Mouse (Mus musculus): ENCODE results near the gene St3gal5.

GRCm38 (mm10) chr6:72185893-72186490 lies 88.6 kb downstream of the St3gal5 start:
- TF ChIP-seq MAFK (IDR thresholded peaks at IDR 0.05; ENCODE audit: insufficient replicate concordance, low read length) = no peak
- no peak for TF ChIP-seq MAZ (IDR thresholded peaks at IDR 0.05; ENCODE audit: low read depth, low read length)
- peak; percentile 93 to 96 for TF ChIP-seq CTCF (conservative IDR thresholded peaks at IDR 0.05 in 1 of 2, IDR thresholded peaks at IDR 0.05 in 1 of 2; ENCODE audit: low read depth in 2 of 2, low read length in 2 of 2)
- TF ChIP-seq POLR2A (IDR thresholded peaks at IDR 0.05; ENCODE audit: low read depth, low read length) = no peak
- TF ChIP-seq TBP (conservative IDR thresholded peaks at IDR 0.05; ENCODE audit: low read depth, low read length) = no peak
- peak; percentile 85 for TF ChIP-seq ZC3H11A (IDR thresholded peaks at IDR 0.05; ENCODE audit: low read depth, low read length)
- no peak for TF ChIP-seq ZMIZ1 (IDR thresholded peaks at IDR 0.05; ENCODE audit: low read depth, low read length)
- TF ChIP-seq ELF1 (IDR thresholded peaks at IDR 0.05; ENCODE audit: low read depth, low read length) = no peak
- TF ChIP-seq UBTF (IDR thresholded peaks at IDR 0.05; ENCODE audit: low read depth, low read length) = no peak
